In the genomic region with DNA sequence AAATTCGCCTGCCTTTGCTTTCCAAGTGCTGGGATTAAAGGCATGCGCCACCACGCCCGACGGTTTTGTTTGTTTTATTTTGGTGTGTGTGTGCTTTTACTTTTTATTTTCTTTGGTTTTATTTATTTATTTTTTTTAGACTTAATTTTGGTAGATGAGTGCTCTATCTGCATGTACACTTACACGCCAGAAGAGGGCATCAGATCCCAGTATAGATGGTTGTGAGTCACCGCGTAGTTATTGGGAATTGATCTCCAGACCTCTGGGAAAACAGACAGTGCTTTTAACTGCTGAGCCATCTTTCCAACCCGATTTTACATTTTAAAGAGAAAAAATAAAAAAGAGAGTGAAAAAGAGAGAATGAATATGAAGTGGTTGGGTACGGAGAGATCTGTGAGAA, we compare ENCODE assay signal across 7 mouse cellular contexts. TPM values are rescaled to one million over a fixed set of nuclear protein-coding genes. Genes with fewer than 3 reads are reported as not detected.
DNase-seq lines count a peak whose midpoint lies in the region; TF ChIP-seq lines count a peak whose summit lies in the region.

No protein-coding gene starts in this region.

- TF ChIP-seq POLR2A in kidney, adult 2 months (IDR thresholded peaks at IDR 0.05; ENCODE audit: low read depth, low read length) = no peak

- no peak for TF ChIP-seq CTCF in kidney, adult 2 months (conservative IDR thresholded peaks at IDR 0.05; ENCODE audit: insufficient read depth, insufficient read length, low read depth, low read length)

- WGBS in kidney, adult 2 months = 13% methylated on average over 10 of the region's 10 CpGs

- H3K27ac ChIP-seq in kidney, adult 2 months (ENCODE audit: insufficient read depth, low read depth, low read length) = no peak overlapping the region

- H3K36me3 ChIP-seq in kidney, adult 2 months (ENCODE audit: control insufficient read depth, insufficient read depth, low read length) = no peaks in the 10 kb centered on the region

- H3K27me3 ChIP-seq in kidney, adult 2 months (replicated peaks; ENCODE audit: control insufficient read depth, insufficient read depth, low read length) = no peaks in the 10 kb centered on the region

- DNase-seq in kidney, adult 2 months = peak; percentile 23
- DNase-seq in kidney, adult 18-20 months = no peak
- peak; percentile 1 for DNase-seq in CD4-positive helper T cell, adult 2 months (ENCODE audit: low read depth, low spot score)
- DNase-seq in NIH3T3 (ENCODE audit: low read depth) = peak; percentile 30
- DNase-seq in kidney, postnatal 10 days = peak; percentile 5
- no peak for DNase-seq in thymus, postnatal 36 days
- no peak for DNase-seq in frontal cortex, postnatal 14 days (ENCODE audit: low spot score in 2 of 2)

- no peak overlapping the region for H3K4me3 ChIP-seq in kidney, adult 2 months (ENCODE audit: insufficient read depth, low read depth, low read length)

- H3K4me1 ChIP-seq in kidney, adult 2 months (ENCODE audit: control insufficient read depth, insufficient read depth, low read length) = no peaks in the 10 kb centered on the region

RNA-seq across cellular contexts. Expression of gene Tsr2, which starts 36.4 kb away (rescaled TPM):
- polyA plus RNA-seq in kidney, adult 2 months (2012; rRNA removed) = 8.3 and 9.6 TPM in 2 replicates

Comparison
In these comparisons a context has a peak if more than half of its experiments do, and no peak if none do; other contexts are left out.
1. DNase-seq: peak in kidney, adult 2 months (single experiment), CD4-positive helper T cell, adult 2 months (single experiment), NIH3T3 (single experiment) and kidney, postnatal 10 days (single experiment); none in kidney, adult 18-20 months (single experiment), thymus, postnatal 36 days (0 of 2) and frontal cortex, postnatal 14 days (0 of 2).